Mouse (Mus musculus) ovary, postnatal 14 days (tissue): Measurements from ENCODE around the gene Zswim8.

Source experiments
- DNase-seq: peaks from one replicate; pipeline ENCODE4 v3.0.0; 2022; ENCODE audit warnings: low spot score

Zswim8 gene

GRCm38 (mm10) chr14:20707201-20708190, at the start of gene Zswim8:
Gene Zswim8 (plus strand): TSS chr14:20707552.
- DNase-seq = peak; percentile 80

DNA sequence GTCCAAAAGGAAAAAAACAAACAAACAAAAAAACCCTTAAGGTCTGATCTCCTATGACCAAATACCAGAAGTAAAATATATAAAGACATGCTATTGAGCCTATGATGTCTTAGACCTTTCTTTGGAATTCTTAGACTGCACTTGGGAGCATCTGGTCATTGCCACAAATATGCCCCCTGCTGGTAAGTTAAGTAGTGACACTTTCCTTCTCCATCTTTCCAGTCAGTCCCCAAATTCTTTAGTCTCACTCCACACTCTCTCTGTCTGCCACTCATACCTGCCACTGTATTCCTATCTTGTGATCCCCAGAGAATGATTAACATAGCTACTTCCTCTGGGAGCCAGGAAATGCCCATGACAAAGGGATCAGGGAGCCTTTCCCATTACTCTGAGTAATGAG, 49.0 kb upstream of the Zswim8 start:
- DNase-seq = no peak

GRCm38 (mm10) chr14:20658902-20659301, 48.5 kb upstream of the Zswim8 start:
- DNase-seq = no peak

- no peak for DNase-seq
Observed at GRCm38 (mm10) chr14:20659687-20660086, 47.7 kb upstream of the Zswim8 start.

DNA sequence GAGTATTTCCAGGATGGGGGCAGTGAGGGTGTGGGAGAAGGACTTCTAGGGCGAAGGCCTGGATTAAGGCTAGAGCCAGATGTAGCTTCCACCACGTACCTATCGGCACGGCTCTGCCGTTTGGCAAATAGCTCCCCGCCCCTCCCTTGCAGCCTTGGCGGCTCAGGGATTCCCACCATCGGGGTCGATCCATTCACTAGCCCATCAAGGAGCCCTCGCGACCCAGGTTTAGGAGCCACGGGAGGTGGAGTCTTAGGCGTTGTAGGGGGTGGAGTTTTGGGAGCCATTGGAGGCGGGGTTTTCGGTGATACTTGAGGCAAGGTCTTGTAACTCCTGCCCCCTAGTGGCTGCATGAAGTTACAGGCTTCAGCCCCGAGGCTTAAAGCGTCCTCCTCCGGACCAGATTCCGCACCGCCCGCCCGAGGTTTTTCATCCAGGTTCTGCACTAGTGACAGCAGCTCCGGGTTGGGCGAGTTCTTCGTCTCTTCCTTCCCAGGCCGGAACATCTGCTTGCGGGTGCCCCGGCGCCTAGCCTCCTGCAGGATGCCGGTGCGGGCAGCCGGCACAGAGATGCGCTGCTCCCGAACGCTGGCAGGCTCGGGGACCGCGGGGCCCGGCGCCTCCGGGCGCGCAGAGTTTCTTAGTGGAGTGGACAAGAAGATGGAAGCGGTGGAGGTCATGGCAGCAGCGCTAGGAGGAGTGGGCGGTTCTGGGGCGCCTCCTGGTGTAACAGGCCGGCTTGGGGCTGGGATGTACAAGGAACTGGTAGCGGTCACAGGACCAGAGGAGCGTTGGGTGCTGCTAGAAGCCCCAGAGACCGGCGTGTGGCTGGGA, 46.3 kb upstream of the Zswim8 start:
- DNase-seq = peak; percentile 91

GRCm38 (mm10) chr14:20661661-20662331, 45.6 kb upstream of the Zswim8 start:
- DNase-seq = no peak

GRCm38 (mm10) chr14:20662740-20663139, 44.6 kb upstream of the Zswim8 start:
- DNase-seq = no peak

DNA sequence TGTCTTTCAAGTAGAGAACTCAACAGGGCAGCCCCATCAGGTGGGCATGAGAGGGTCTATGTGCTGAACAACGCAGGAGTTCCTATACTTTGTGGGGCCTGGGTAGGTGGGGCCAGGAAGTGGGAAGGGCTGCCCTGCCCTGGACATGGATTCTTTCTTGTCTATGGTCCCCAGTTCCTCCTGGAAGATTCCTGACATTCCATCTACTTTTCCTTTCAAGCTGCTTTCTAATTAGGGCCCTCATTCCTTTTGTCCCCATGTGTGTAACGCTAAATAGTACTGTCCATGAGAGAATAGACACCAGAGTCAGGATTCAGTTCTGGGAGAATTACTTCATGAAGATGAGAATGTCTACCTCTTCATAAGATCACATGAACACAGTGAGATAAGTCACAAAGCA, 43.8 kb upstream of the Zswim8 start:
- no peak for DNase-seq

- DNase-seq = no peak
Observed at GRCm38 (mm10) chr14:20664436-20664835, 42.9 kb upstream of the Zswim8 start.

DNA sequence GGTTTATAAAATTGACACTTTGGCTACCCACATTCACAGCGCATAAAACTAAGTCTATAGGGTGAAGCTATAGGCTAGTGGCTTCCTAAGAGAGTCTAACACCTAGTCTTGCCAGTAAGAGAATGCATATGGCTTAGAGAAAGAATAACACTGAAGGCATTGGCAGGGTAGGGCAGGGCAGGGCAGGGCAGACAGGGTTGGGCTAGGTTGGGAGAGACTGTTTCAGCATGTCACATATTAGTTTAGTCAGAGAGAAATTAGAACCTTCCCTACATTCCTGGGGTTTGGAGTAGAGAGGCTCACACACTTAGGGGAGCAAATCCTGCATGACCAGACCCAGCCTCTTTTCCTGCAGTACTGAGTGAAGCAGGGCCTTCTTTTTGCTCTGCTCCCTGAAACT, 39.9 kb upstream of the Zswim8 start:
- DNase-seq = no peak

DNA sequence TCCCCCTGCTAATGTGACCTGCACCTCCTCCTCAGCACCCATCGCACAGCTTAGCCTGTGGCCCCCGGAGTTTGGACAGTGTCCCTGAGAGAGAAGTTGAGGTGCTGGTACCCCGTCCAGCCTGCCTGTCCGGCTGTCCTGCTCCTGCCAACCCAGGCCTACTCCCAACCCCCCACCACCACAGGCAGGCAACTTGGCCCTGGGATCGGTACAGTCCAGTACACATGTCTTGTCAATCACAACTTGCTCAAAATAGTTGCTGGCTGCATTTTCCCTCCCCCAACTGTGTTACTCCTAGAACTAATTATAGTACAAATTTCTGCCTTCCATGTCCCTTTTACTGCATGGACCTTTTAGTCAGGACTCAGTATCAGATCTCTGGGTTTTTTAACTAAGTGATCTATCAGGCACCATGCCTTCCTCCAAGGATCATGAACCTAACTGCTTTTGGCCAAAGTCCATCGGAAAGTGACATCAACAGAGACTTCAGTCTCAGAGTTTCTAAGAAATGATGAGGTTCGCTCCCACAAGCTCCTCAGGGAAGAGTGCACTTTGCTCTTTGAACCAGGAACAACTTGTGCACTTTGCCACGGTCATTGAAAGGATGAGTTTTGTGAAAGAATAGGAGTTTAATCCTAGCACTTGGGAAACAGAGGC, 39.1 kb upstream of the Zswim8 start, which contains the start of gene Synpo2l:
TSS of gene Synpo2l (minus strand) at position 201 of the 657 bp plus-strand sequence.
- DNase-seq = no peak

GRCm38 (mm10) chr14:20672990-20673389, 34.4 kb upstream of the Zswim8 start:
- DNase-seq = no peak

- DNase-seq = no peak
Observed at GRCm38 (mm10) chr14:20673735-20674063, 33.7 kb upstream of the Zswim8 start.

GRCm38 (mm10) chr14:20674064-20674833, 33.1 kb upstream of the Zswim8 start, which contains the start of gene Sec24c:
Gene Sec24c (plus strand): TSS chr14:20674308.
- peak; percentile 98 for DNase-seq

- DNase-seq = no peak
Observed at GRCm38 (mm10) chr14:20677906-20678305, 29.4 kb upstream of the Zswim8 start.

- DNase-seq = no peak
Observed at GRCm38 (mm10) chr14:20681742-20682141, 25.6 kb upstream of the Zswim8 start.

DNA sequence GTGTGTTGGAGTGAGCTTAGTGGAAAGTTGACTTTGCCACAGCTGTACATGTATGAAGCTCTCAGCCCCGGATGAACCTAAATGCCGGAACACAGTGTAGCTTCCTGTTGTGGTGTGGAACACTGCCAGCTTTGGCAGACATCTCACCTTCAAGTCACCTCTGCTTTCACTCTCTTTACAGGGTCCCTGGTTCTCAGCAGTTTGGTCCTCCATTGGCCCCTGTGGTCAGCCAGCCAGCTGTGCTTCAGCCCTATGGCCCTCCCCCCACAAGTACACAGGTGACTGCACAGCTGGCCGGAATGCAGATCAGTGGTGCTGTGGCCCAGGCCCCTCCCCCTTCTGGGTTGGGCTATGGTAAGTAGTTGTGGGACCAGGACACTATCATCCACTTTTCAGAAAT, 24.9 kb upstream of the Zswim8 start:
- no peak for DNase-seq

DNA sequence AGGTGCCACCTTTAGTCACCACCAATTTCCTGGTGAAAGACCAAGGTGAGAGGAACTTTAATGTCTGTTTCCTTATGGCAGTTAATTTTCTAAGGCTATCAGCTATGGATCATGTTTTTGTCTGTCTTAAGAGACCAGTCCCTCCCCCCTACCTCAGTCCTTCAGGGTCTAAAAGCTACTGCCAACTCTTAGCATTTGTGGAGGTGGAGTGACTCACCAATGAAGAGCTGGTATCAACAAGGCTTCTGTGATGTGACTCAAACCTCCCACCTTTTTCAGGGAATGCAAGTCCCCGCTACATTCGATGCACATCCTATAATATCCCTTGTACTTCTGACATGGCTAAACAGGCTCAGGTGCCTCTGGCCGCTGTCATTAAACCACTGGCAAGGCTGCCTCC, 20.8 kb upstream of the Zswim8 start:
- DNase-seq = no peak

DNA sequence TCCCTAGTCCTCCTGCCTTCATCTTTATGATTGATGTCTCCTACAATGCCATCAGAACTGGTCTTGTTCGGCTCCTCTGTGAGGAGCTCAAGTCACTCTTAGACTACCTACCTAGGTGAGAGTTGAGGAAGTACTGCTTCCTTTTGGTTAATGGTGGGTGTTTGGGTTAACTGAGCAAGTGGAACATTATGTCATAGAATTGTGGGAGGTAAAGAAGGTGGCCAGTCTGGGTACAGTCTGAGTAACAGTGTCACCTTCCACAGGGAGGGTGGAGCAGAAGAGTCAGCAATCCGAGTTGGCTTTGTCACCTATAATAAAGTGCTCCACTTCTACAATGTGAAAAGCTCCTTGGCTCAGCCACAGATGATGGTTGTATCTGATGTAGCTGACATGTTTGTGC, 18.3 kb upstream of the Zswim8 start:
- no peak for DNase-seq

- DNase-seq = no peak
Observed at GRCm38 (mm10) chr14:20691772-20692171, 15.6 kb upstream of the Zswim8 start.

DNA sequence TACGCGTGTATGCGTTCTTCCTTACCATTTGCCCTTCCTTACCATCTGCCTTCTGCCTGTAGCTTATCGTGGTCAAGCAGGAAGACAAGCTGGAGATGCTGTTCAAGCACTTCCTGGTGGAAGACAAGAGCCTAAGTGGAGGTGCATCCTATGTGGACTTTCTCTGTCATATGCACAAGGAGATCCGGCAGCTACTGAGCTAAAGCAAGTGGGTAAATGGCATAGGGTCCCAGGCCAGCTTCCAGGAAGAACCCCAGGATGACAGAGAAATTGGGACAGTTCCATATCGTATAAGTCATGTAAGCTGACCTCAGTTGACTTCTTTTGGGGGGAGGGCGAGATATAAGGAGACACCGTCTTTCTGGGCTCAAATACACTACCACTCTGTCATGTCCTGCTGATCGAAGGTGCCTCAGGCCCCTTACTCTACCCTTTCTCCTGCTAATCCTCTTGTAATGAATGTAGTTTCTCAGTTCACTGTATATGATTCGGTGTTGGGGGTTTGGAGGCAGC, 13.7 kb upstream of the Zswim8 start:
- no peak for DNase-seq
